Mouse (Mus musculus) liver, adult 2 months (tissue): ENCODE results near the gene Akain1.

ENCODE experiments used
- CTCF ChIP-seq: fragments of 200-500 bp; IDR thresholded peaks from 2 replicates; pipeline ENCODE4 v1.5.1; 2011; ENCODE audit warnings: low read depth, low read length, control low read depth
- POLR2A ChIP-seq: fragments of 200-500 bp; IDR thresholded peaks from 2 replicates; pipeline ENCODE4 v1.6.1; 2011; ENCODE audit warnings: low read length, control low read depth; ENCODE audit not compliant: insufficient read depth; ENCODE audit errors: extremely low read depth

DNA sequence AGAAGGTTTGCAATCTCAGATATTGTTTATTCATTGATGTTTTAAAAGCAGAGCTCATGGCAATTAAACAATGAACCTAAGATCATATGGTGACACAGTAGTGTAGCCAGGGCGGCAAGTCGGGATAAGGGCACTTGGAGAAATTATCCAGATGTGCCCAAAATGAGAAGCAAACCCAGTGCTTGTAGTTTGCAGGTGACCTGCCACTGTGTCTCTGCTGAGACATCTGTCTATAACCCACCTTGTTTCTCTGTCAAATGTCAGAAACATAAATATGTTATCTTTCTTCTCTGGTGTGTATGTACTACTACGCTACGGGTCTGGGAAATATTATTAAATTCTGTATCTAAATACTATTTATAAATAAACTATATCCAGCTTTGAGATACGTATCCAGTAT, 49.7 kb downstream of the Akain1 start:
- TF ChIP-seq CTCF (no peak), POLR2A (no peak)
